Mouse (Mus musculus) layer of hippocampus, adult 8-10 months (tissue): Measurements from ENCODE around the gene Ccdc159. TPM values are rescaled to one million over a fixed set of nuclear protein-coding genes. Genes with fewer than 3 reads are reported as not detected.
A peak's percentile ranks its signal among the peaks of the same experiment; 100 is the strongest.

Experiments used
- DNase-seq, 2 experiments: peaks; one replicate each; pipeline ENCODE4 v3.0.0; 2022; ENCODE audit warnings: low spot score in 2 of 2
- total RNA-seq, 4 experiments: library from RNA; stranded (reverse); gene quantifications; 2 replicates each; pipeline ENCODE4 v1.2.4; 2022

The Ccdc159 gene
- total RNA-seq, 4 experiments from 2014 or later = 18.7 to 22.5 (median 21.8) TPM

DNA sequence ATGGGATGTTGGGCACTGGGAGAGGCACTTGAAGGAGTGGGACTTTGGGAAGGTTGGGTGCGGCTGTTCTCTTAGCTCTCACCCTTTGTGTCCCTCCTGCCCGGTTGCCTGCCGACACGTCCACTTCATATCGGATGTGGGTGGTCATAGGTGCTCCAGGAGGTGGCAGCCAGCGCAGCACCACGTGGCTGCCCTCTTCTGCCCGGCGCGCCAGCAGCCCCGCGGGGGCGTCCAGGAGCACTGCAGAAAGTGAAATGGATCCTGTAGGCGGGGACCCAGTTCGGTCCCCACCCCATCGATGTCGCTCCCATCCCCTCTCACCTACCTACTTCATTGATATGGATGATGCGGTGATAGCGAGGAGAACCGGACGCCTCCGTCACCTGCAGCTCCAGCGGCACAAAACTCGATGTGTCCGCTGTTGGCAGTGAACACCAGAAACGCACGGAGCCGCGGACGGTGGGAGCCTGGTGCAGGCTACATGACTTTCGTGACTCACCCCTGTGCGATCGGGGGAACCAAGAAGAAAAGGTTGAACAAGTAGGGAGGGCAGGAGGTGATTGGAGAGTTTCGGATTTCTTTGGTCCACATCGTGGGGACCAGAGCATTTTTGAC lies 34.2 kb downstream of the Ccdc159 start:
- no peak for DNase-seq

GRCm38 (mm10) chr9:21962010-21962409 lies 34.7 kb downstream of the Ccdc159 start:
- DNase-seq = no peak

GRCm38 (mm10) chr9:21962416-21963059 lies 35.3 kb downstream of the Ccdc159 start:
- peak; percentile 68 to 72 for DNase-seq

DNA sequence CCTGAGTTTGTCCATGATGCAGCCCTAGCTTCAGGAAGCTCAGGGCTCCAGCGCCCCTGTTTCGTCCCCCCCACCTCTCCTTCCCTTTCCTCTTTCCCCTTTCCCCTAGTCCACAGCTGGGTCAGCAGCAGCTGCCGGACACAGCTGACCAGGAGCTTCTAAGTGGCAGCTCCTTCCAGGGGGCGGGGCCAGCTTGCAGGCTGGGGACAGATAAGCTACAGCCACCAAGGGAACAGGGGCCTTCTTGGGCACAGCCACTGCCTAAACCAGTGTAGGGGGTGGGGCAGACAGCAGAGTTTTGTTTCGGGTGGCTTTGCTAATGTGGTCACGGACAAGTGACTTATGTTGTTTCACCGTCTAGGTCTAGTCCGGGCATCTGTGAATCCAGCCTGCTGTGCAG lies 36.1 kb downstream of the Ccdc159 start, which contains the start of gene Epor:
Gene Epor, minus strand, starts transcription at position 90 of the 400 bp plus-strand sequence.
- no peak for DNase-seq

- no peak for DNase-seq
Observed at GRCm38 (mm10) chr9:21968883-21969282, 41.6 kb downstream of the Ccdc159 start.

DNA sequence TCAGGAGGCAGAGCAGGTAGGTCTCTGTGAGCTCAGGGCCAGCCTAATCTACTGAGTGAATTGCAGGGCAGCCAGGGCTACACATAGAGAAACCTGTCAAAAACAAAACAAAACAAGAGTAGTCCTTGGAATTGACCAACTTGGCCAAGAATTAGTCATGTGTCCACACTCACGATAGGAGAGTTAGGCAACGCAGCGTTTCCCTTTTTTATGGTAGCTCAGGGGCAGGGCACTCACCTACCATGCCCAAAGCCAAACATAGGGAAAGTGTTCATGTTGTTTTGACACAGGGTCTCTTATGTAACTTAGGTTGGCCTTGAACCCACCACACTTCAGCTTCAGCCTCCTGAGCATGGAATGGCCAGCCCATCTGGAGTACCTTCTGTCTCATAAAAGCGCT lies 42.0 kb downstream of the Ccdc159 start:
- DNase-seq = no peak

GRCm38 (mm10) chr9:21976626-21977175 lies 49.4 kb downstream of the Ccdc159 start:
- DNase-seq = no peak

DNA sequence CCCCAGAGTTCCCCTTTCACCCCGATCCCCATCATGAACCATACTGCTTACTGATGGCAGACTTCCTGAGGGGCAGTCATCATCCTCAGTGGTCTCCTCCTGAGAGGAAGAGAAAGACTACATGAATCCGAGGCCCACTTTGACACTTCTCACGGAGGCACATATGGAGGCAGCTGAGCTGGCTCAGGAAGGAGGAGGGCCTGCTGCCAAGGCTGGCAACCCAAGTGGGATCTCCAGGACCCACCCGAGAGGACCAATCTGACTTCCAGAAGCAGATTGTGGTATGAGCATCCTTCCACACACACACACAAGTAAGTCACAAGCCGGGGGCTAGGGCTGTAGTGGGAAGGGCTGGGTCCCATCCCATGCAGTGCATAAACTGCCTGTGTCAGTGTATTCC lies 50.1 kb downstream of the Ccdc159 start:
- DNase-seq = no peak

DNA sequence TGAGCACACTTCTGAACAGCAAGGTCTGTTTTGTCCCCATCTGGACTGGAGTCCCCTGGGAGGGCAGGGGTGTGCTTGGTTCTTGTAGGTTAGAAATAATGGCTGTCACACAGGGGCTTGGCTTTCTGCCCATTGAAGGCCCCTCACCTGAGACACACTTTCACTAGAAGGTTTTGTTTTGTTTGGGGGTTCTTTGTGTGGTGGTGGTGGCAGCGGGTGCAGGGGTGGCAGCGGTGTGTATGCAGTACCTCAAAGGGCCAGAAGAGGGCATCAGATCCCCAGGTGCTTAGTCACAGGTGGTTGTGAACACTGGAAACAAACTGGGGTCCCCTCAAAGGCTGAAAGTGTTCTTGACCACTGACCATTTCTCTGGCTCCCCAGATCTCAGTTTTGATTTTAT lies 50.7 kb downstream of the Ccdc159 start:
- DNase-seq = no peak

DNA sequence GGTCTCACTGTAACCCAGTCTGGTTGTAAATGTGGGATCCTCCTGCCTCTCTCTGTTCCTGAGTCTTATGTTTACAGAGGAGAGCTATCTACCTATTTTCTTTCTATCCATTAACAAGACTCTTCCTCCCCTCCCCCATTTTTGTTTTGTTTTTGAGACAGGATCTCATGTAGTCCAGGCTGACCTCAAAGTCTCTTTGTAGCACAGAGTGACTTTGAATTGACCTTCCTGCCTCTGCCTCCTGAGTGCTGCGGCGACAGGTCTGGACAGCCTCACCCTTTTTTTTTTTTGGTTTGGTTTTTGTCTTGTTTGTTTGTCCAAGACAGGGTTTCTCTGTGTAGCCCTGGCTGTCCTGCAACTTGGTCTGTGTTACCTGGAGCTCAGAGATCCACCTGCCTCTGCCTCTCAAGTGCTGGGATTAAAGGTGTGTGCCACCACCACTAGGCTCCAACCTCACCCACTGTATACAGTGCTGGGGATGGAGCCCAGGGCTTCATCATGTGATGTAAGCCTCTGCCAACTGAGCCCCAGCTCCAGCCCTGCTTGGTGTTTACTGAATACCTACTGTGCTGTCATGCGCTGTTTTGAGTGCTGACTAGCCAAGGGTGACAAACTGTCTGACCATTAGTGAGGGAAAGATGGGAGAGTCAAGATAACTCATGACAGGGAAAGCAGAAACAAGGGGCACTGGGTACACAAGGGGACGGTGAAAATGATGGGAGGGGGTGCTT lies 51.3 kb downstream of the Ccdc159 start:
- DNase-seq = no peak

- DNase-seq = no peak
Observed at GRCm38 (mm10) chr9:21983911-21984310, 56.6 kb downstream of the Ccdc159 start.

Other genes with a start within 250 kb of the Ccdc159 start
- 10 to 100 TPM; 16.7 to 38.7 (median 26.4) TPM for gene Ldlr, start 204.0 kb upstream of the Ccdc159 start, total RNA-seq
- 1 to 10 TPM in 2 of 4 experiments, under 1 TPM in 2; 0.45 to 4.3 (median 2.1) TPM for gene Spc24, start 167.2 kb upstream of the Ccdc159 start, total RNA-seq
- 10 to 100 TPM in 2 of 4 experiments, 1 to 10 TPM in 2; 7.2 to 10.1 (median 9.3) TPM for gene Kank2, start 128.7 kb upstream of the Ccdc159 start, total RNA-seq
- not detected for gene Angptl8, start 92.0 kb upstream of the Ccdc159 start, total RNA-seq
- gene Dock6, start 74.8 kb upstream of the Ccdc159 start, total RNA-seq = 10 to 100 TPM; 12.7 to 23.0 (median 19.2) TPM
- 10 to 100 TPM; 16.9 to 23.5 (median 21.1) TPM for gene Rab3d, start 9.3 kb upstream of the Ccdc159 start, total RNA-seq
- gene Tmem205, start 85 bp downstream of the Ccdc159 start, total RNA-seq = 10 to 100 TPM; 42.8 to 49.1 (median 43.5) TPM
- gene Plppr2, start 9.6 kb downstream of the Ccdc159 start, total RNA-seq = 100 to 1,000 TPM; 229 to 244 (median 235) TPM
- 10 to 100 TPM; 12.0 to 14.0 (median 13.1) TPM for gene Swsap1, start 28.3 kb downstream of the Ccdc159 start, total RNA-seq
- 10 to 100 TPM in 1 of 4 experiments, 1 to 10 TPM in 3; 6.6 to 11.3 (median 8.2) TPM for gene Epor, start 36.0 kb downstream of the Ccdc159 start, total RNA-seq
- gene Rgl3, start 62.0 kb downstream of the Ccdc159 start, total RNA-seq = 1 to 10 TPM; 2.2 to 4.2 (median 2.6) TPM
- 10 to 100 TPM in 1 of 4 experiments, 1 to 10 TPM in 3; 6.5 to 12.3 (median 8.3) TPM for gene Ccdc151, start 75.2 kb downstream of the Ccdc159 start, total RNA-seq
- gene Prkcsh, start 75.3 kb downstream of the Ccdc159 start, total RNA-seq = 100 to 1,000 TPM in 3 of 4 experiments, 10 to 100 TPM in 1; 98.6 to 109 (median 104) TPM
- gene Elavl3, start 124.6 kb downstream of the Ccdc159 start, total RNA-seq = 100 to 1,000 TPM; 126 to 166 (median 145) TPM
- not detected for gene Gm49318, start 143.8 kb downstream of the Ccdc159 start, total RNA-seq
- gene Zfp653, start 143.9 kb downstream of the Ccdc159 start, total RNA-seq = 10 to 100 TPM; 22.9 to 26.6 (median 23.9) TPM
- 10 to 100 TPM; 43.7 to 51.6 (median 45.7) TPM for gene Ecsit, start 158.0 kb downstream of the Ccdc159 start, total RNA-seq
- 1 to 10 TPM in 3 of 4 experiments, under 1 TPM in 1; 0.63 to 3.0 (median 1.0) TPM for gene Cnn1, start 171.7 kb downstream of the Ccdc159 start, total RNA-seq
- 10 to 100 TPM; 55.4 to 61.7 (median 59.4) TPM for gene Elof1, start 189.7 kb downstream of the Ccdc159 start, total RNA-seq
- gene Acp5, start 208.2 kb downstream of the Ccdc159 start, total RNA-seq = under 1 TPM in 3 of 4 experiments, not detected in 1; 0.54 to 0.98 (median 0.65) TPM
- gene Pigyl, start 229.4 kb downstream of the Ccdc159 start, total RNA-seq = 10 to 100 TPM; 37.1 to 47.5 (median 41.4) TPM